Mouse (Mus musculus) subcutaneous adipose tissue, adult 2 months (tissue): Measurements from ENCODE around the gene Saxo1. TPM values are rescaled to one million over a fixed set of nuclear protein-coding genes. Genes with fewer than 3 reads are reported as not detected.

Source experiments
- polyA plus RNA-seq: library from polyadenylated mRNA; depleted of rRNA; stranded (reverse); fragments of >200 nt; gene quantifications from 2 replicates; pipeline ENCODE4 v1.2.3, GENCODE M21; 2012; ENCODE audit warnings: low replicate concordance; rRNA removed

Saxo1 gene
- 0.09 TPM in 1 of 2 replicates, not detected in the other for polyA plus RNA-seq

DNA sequence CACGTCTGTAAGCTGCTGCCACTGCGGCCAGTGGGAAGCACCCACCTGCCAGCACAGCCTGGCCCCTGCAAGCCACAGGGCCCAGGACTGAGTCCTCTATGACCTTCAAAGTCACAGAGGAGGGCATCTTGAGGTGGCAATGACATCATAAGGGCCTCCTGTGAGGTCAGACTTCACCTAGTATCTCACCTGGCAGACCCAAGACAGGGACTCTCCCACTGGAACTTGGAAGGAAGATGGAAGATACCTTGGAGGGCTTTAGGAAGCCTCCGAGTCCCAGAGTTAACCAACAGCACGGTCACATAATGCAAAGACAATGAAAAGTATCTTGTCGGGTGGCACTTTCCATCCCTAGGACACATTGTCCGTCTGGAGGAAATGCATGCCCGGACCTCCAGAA lies at the start of gene Saxo1:
Saxo1 (minus strand) TSS at position 101 of the 400 bp plus-strand sequence.

DNA sequence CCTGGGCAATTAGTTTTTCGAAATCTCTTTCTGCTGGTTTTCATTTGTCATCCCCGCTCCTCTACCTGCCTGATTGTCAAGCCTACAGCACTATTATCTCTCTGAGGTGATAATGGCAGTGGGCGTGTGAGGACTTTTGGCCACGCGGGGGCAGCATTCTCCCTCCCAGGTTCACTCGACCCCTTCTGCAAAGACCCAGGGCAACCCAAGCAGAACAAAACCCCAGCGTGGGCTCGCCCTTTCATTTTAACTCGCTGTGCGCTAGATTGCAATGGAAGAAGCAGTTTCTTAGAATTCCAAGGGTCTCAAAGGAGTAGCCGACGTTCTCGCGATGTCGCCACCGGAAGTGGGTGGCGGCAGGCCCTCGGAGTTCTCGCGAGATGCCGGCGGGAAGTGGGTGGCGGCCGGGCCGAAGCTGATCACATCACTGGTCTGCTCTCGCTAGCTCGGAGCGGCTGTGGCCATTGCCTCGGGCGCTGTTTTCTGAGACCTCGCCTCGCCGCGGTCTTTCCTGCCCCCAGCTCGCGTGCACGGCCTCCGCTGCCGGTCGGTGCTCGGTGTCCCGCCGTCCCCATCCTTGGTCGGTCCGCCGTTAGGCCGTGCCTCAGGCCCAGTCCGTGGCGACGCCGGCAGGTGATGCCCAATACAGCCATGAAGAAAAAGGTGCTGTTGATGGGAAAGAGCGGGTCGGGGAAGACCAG lies 17.3 kb upstream of the Saxo1 start, which contains the start of gene Rraga:
Rraga (plus strand) TSS at position 386 of the 701 bp plus-strand sequence.

Other genes starting within 250 kb of the Saxo1 start
- gene Rraga, start 17.3 kb upstream of the Saxo1 start, polyA plus RNA-seq: 59.9 and 68.8 TPM in 2 replicates
- 1.5 and 8.8 TPM in 2 replicates for gene Haus6, start 53.7 kb upstream of the Saxo1 start, polyA plus RNA-seq
- 437 and 883 TPM in 2 replicates for gene Plin2, start 111.7 kb upstream of the Saxo1 start, polyA plus RNA-seq
- 6.5 and 15.2 TPM in 2 replicates for gene Dennd4c, start 190.2 kb upstream of the Saxo1 start, polyA plus RNA-seq